Mouse (Mus musculus): ENCODE measurements at regions not wholly inside any gene's neighbourhood (a gene's known extent, or its start where the extent isn't known, plus 50 kb on each side); places are given as distances from the start of the nearest gene placed in this dataset.

DNA sequence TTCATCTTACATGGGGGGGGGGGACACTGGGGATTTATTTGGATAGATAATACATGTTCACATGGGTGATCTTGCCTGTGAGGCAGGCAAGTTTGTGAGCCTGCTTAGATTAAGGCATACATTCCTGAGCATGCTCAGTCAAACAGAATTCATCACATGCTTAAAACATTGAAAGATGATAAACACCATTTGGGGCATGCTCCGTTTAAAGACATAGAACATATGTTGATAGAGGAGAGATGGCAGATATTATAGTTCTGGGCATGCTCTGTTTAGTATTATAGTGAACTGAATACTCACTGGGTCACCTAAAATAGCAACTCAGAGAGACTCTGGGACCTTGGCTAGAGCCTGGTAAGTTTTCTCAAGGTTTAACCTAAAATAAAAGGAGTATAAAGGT, 269.6 kb upstream of the Tmem132c start:
- no peaks in the 10 kb centered on the region for H3K27me3 ChIP-seq (ENCODE audit: control insufficient read depth in 1 of 2, insufficient read depth in 2 of 2, low read length in 2 of 2)
- no peaks in the 10 kb centered on the region for H3K36me3 ChIP-seq (ENCODE audit: control insufficient read depth in 1 of 2, insufficient read depth in 2 of 2, low read length in 2 of 2)
- no peak overlapping the region for H3K9ac ChIP-seq (ENCODE audit: control insufficient read depth, low read depth, low read length, poor library complexity, severe bottlenecking)
- no peaks in the 10 kb centered on the region for H3K4me1 ChIP-seq (ENCODE audit: control insufficient read depth in 1 of 2, insufficient read depth in 2 of 2, low read length in 2 of 2)
- DNase-seq (ENCODE audit: low read depth, low spot score): no peak
- no peaks in the 10 kb centered on the region for H3K79me2 ChIP-seq (ENCODE audit: control insufficient read depth, insufficient read depth, low read length, poor library complexity)
- H3K9me3 ChIP-seq (replicated peaks; ENCODE audit: insufficient read depth, low read length): no peaks in the 10 kb centered on the region
- H3K27ac ChIP-seq (ENCODE audit: control insufficient read depth, low read depth, low read length): no peak overlapping the region
- TF ChIP-seq ZKSCAN1 (IDR thresholded peaks at IDR 0.05; ENCODE audit: low read depth, low read length): no peak
- TF ChIP-seq GATA1 (IDR thresholded peaks at IDR 0.05; ENCODE audit: low read depth, low read length): no peak
- TF ChIP-seq MXI1 (IDR thresholded peaks at IDR 0.05; ENCODE audit: low read depth, low read length): no peak
- TF ChIP-seq GABPA (IDR thresholded peaks at IDR 0.05; ENCODE audit: low read depth, low read length): no peak
- no peak for TF ChIP-seq CTCF (IDR thresholded peaks at IDR 0.05 in 2 of 3, conservative IDR thresholded peaks at IDR 0.05 in 1 of 3; ENCODE audit: control insufficient read depth in 1 of 3, insufficient read depth in 1 of 3, low read depth in 2 of 3, low read length in 3 of 3, poor library complexity in 1 of 3, severe bottlenecking in 1 of 3)
- no peak for TF ChIP-seq ZMIZ1 (IDR thresholded peaks at IDR 0.05; ENCODE audit: low read depth, low read length)
- no peak for TF ChIP-seq EP300 (IDR thresholded peaks at IDR 0.05; ENCODE audit: low read depth in 1 of 2, low read length in 2 of 2)
- TF ChIP-seq JUND (IDR thresholded peaks at IDR 0.05; ENCODE audit: low read depth, low read length): no peak
- no peak for TF ChIP-seq ETS1 (IDR thresholded peaks at IDR 0.05; ENCODE audit: low read depth, low read length)
- no peak for TF ChIP-seq ZNF384 (IDR thresholded peaks at IDR 0.05; ENCODE audit: low read depth, low read length)
- no peak overlapping the region for H3K4me3 ChIP-seq (ENCODE audit: control insufficient read depth in 1 of 2, insufficient read depth in 1 of 2, low read depth in 2 of 2, low read length in 2 of 2)

DNA sequence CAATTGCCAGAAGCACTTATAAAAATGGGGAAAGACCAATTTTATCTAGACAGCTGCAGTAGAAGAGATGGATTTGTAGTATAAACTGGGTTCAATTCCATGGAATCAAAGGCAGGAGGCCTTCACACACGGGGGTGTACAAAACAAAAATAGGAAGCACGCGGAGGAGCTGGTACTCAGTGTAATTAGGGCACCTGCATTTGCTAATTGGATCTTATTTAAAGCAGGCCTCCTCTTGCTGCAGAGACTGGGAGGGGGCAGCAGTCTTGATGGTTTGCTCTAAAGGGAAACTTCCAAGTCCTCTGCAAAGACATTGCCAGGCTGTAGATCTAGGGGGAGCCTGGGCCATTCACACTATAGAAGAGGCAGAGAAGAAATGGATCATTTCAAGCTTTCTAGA, 268.2 kb upstream of the Tmem132c start:
- H3K27me3 ChIP-seq (ENCODE audit: control insufficient read depth in 1 of 2, insufficient read depth in 2 of 2, low read length in 2 of 2): no peaks in the 10 kb centered on the region
- no peak overlapping the region for H3K27ac ChIP-seq (ENCODE audit: control insufficient read depth, low read depth, low read length)
- H3K9ac ChIP-seq (ENCODE audit: control insufficient read depth, low read depth, low read length, poor library complexity, severe bottlenecking): no peak overlapping the region
- TF ChIP-seq SIN3A (IDR thresholded peaks at IDR 0.05; ENCODE audit: low read length): no peak
- no peak for TF ChIP-seq ZNF384 (IDR thresholded peaks at IDR 0.05; ENCODE audit: low read depth, low read length)
- no peak for TF ChIP-seq MAZ (IDR thresholded peaks at IDR 0.05; ENCODE audit: low read depth, low read length)
- H3K4me3 ChIP-seq (ENCODE audit: control insufficient read depth in 1 of 2, insufficient read depth in 1 of 2, low read depth in 2 of 2, low read length in 2 of 2): no peak overlapping the region
- no peaks in the 10 kb centered on the region for H3K4me1 ChIP-seq (ENCODE audit: control insufficient read depth in 1 of 2, insufficient read depth in 2 of 2, low read length in 2 of 2)
- no peaks in the 10 kb centered on the region for H3K9me3 ChIP-seq (replicated peaks; ENCODE audit: insufficient read depth, low read length)
- H3K36me3 ChIP-seq (ENCODE audit: control insufficient read depth in 1 of 2, insufficient read depth in 2 of 2, low read length in 2 of 2): no peaks in the 10 kb centered on the region
- no peaks in the 10 kb centered on the region for H3K79me2 ChIP-seq (ENCODE audit: control insufficient read depth, insufficient read depth, low read length, poor library complexity)
- no peak for DNase-seq (ENCODE audit: low read depth, low spot score)

DNA sequence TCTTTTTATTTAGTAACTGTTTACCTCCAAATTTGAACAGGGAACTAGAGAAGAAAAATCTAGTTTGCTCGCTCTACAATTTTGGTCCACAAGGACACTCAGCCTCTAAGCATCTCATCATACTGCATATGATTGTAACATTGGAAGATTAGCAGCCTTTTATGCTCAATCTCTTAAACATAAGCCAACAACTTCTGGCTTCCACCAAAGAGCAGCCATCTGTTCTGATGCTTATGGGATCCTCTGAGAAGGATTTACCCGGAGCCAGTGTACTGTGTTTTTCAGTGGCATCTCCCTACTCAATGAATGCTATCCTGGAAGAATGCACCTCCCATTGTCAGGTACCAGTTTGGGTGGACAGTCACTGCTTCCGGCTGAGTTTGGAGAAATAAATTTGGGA, 267.0 kb upstream of the Tmem132c start:
- H3K9ac ChIP-seq (ENCODE audit: control insufficient read depth, low read depth, low read length, poor library complexity, severe bottlenecking): no peak overlapping the region
- DNase-seq (ENCODE audit: low read depth, low spot score): no peak
- H3K4me3 ChIP-seq (ENCODE audit: control insufficient read depth in 1 of 2, insufficient read depth in 1 of 2, low read depth in 2 of 2, low read length in 2 of 2): no peak overlapping the region
- H3K9me3 ChIP-seq (replicated peaks; ENCODE audit: insufficient read depth, low read length): no peaks in the 10 kb centered on the region
- H3K79me2 ChIP-seq (ENCODE audit: control insufficient read depth, insufficient read depth, low read length, poor library complexity): no peaks in the 10 kb centered on the region
- no peak overlapping the region for H3K27ac ChIP-seq (ENCODE audit: control insufficient read depth, low read depth, low read length)
- no peaks in the 10 kb centered on the region for H3K27me3 ChIP-seq (ENCODE audit: control insufficient read depth in 1 of 2, insufficient read depth in 2 of 2, low read length in 2 of 2)
- no peaks in the 10 kb centered on the region for H3K36me3 ChIP-seq (ENCODE audit: control insufficient read depth in 1 of 2, insufficient read depth in 2 of 2, low read length in 2 of 2)
- TF ChIP-seq SIN3A (IDR thresholded peaks at IDR 0.05; ENCODE audit: low read length): no peak
- no peaks in the 10 kb centered on the region for H3K4me1 ChIP-seq (ENCODE audit: control insufficient read depth in 1 of 2, insufficient read depth in 2 of 2, low read length in 2 of 2)
